Mouse (Mus musculus) liver, adult 2 months (tissue): ENCODE measurements around the gene Saysd1.

ENCODE experiments used
- CTCF ChIP-seq: fragments of 200-500 bp; IDR thresholded peaks from 2 replicates; pipeline ENCODE4 v1.5.1; 2011; ENCODE audit warnings: low read depth, low read length, control low read depth
- POLR2A ChIP-seq: fragments of 200-500 bp; IDR thresholded peaks from 2 replicates; pipeline ENCODE4 v1.6.1; 2011; ENCODE audit warnings: low read length, control low read depth; ENCODE audit not compliant: insufficient read depth; ENCODE audit errors: extremely low read depth

GRCm38 (mm10) chr14:20179080-20179479, 40.7 kb upstream of the Saysd1 start:
- no peak for TF ChIP-seq CTCF
- TF ChIP-seq POLR2A, result no peak
